ENCODE assay signal across 15 mouse cellular contexts in genomic region chr8:87984032-87984431, GRCm38 (mm10).
"Had no signal": no experiment of that assay in that cellular context is flagged by ENCODE, and none has a peak within 500 bp of the region (broad histone marks: within the 10 kb centered on the region; RNA-seq: fewer than 3 reads in every experiment).

No protein-coding gene starts in this region.

- H3K27me3 ChIP-seq: midbrain, embryonic 12.5 days; stomach, embryonic 15.5 days had no signal

- H3K4me1 ChIP-seq: midbrain, embryonic 12.5 days had no signal

- H3K4me3 ChIP-seq: layer of hippocampus, adult 2 months; limb, embryonic 13.5 days; megakaryocyte, embryonic 14.5 days; midbrain, embryonic 12.5 days; stomach, embryonic 15.5 days had no signal

- DNase-seq: kidney, postnatal 10 days; kidney, postnatal 4 days; left cerebral cortex, postnatal 4 days; lung, adult 2 months; lung, postnatal 10 days; lung, postnatal 4 days; right cerebral cortex, postnatal 14 days; thymus, adult 2 months; thymus, postnatal 25 days had no signal

- H3K9ac ChIP-seq: limb, embryonic 13.5 days; liver, embryonic 14.5 days; midbrain, embryonic 12.5 days; stomach, embryonic 15.5 days had no signal

- H3K36me3 ChIP-seq: limb, embryonic 13.5 days; midbrain, embryonic 12.5 days; stomach, embryonic 15.5 days had no signal

- H3K27ac ChIP-seq: layer of hippocampus, adult 2 months; limb, embryonic 13.5 days; liver, embryonic 14.5 days; midbrain, embryonic 12.5 days; stomach, embryonic 15.5 days had no signal

- H3K4me2 ChIP-seq: limb, embryonic 13.5 days; midbrain, embryonic 12.5 days; stomach, embryonic 15.5 days had no signal

- H3K9me3 ChIP-seq: limb, embryonic 13.5 days; midbrain, embryonic 12.5 days; stomach, embryonic 15.5 days had no signal
